Mouse (Mus musculus) testis, adult 2 months (tissue): ENCODE measurements around the gene Nxnl1.

Experiments
- CTCF ChIP-seq: fragments of 200-500 bp; IDR thresholded peaks from 2 replicates; pipeline ENCODE4 v1.5.1; 2012; ENCODE audit warnings: low read depth, mild to moderate bottlenecking, inconsistent platforms, low read length, moderate library complexity; ENCODE audit not compliant: control insufficient read depth, insufficient read depth, insufficient replicate concordance
- POLR2A ChIP-seq: fragments of 200-500 bp; IDR thresholded peaks from 2 replicates; pipeline ENCODE4 v1.6.1; 2012; ENCODE audit warnings: low read depth, mild to moderate bottlenecking, inconsistent platforms, low read length, moderate library complexity; ENCODE audit not compliant: control insufficient read depth

DNA sequence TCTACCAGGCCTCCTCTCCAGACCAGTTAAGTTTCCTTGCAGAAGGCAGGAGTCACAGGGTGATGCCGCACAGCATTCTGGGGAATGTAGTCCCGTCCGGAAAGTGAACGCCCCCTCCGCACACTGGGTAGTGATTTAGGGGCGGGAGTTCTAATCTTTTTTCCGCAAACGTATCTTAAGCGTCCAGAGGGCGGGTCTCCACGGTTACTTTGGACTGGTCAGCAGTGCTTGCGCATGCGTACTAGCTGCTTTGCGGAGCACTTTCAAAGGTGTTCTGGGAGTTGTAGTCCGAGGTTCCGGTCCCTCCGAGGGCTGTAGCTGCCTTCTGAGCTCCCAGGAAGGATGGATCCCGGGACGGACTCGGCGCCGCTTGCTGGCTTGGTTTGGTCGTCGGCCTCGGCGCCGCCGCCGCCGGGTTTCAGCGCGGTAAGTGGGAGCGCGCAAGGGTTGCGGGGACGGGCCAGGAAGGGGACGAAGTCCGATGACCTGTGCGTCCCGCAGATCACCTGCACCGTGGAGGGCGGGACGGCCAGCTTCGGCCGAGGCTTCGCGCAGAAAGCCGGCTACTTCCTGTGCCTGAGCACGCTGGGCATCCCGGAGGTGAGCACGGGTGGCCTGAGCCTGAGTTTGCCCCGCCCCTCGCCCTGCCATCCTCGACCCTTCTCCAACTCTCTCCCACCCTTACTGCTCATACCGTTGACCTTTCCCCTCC, 23.6 kb downstream of the Nxnl1 start, which contains the start of gene Mvb12a:
- TF ChIP-seq CTCF (no peak), POLR2A (peak; percentile 49; the same call in 1 of the 2 replicates)
